Mouse (Mus musculus) forebrain, embryonic 13.5 days (tissue): ENCODE data around the gene Arpc2. TPM values are rescaled to one million over a fixed set of nuclear protein-coding genes. Genes with fewer than 3 reads are reported as not detected.

ENCODE experiments used
- ATAC-seq: fragments of 200-750 bp; cut with Nextera tagmentation; 2 replicates; pipeline ENCODE4 v1.8.0; 2017
- H3K27ac ChIP-seq: fragments of 300-500 bp; sonication (generic); 2 replicates; pipeline ENCODE4 v1.5.1; 2015; ENCODE audit warnings: inconsistent platforms, mild to moderate bottlenecking, moderate library complexity
- H3K27me3 ChIP-seq: fragments of 300-500 bp; sonication (generic); 2 replicates; pipeline ENCODE4 v1.6.1; 2015; ENCODE audit warnings: mild to moderate bottlenecking, inconsistent platforms
- H3K36me3 ChIP-seq: fragments of 300-500 bp; sonication (generic); 2 replicates; pipeline ENCODE4 v1.6.1; 2015; ENCODE audit warnings: mild to moderate bottlenecking, inconsistent platforms; ENCODE audit not compliant: poor library complexity, severe bottlenecking
- H3K4me1 ChIP-seq: fragments of 300-500 bp; sonication (generic); 2 replicates; pipeline ENCODE4 v1.6.1; 2015; ENCODE audit warnings: inconsistent platforms
- H3K4me2 ChIP-seq: fragments of 300-500 bp; sonication (generic); 2 replicates; pipeline ENCODE4 v1.6.1; 2015; ENCODE audit warnings: inconsistent platforms, mild to moderate bottlenecking, moderate library complexity
- H3K4me3 ChIP-seq: fragments of 300-500 bp; sonication (generic); 2 replicates; pipeline ENCODE4 v1.5.1; 2015; ENCODE audit warnings: mild to moderate bottlenecking, inconsistent platforms
- H3K9ac ChIP-seq: fragments of 300-500 bp; sonication (generic); 2 replicates; pipeline ENCODE4 v1.6.1; 2015; ENCODE audit warnings: mild to moderate bottlenecking, inconsistent platforms
- H3K9me3 ChIP-seq: fragments of 300-500 bp; sonication (generic); replicated peaks from 2 replicates; pipeline ENCODE4 v1.6.1; 2016; ENCODE audit warnings: inconsistent platforms
- WGBS: fragments of 180-500 bp; shearing (Covaris S2); methylation state at CpG from one replicate; pipeline ENCODE4 v1.1.7; 2015; 5-methylcytosine and 5-hydroxymethylcytosine counted together
- polyA plus RNA-seq: library from polyadenylated mRNA; unstranded; fragments of >200 nt; fragmentation: Nextera tagmentation; extraction: Ambion mirVana; gene quantifications from 2 replicates; pipeline ENCODE4 v1.2.1, GENCODE M21; 2015

Arpc2 gene
- polyA plus RNA-seq, 1 experiment from 2014 or later: 367 TPM

- H3K9me3 ChIP-seq: no peaks in the 10 kb centered on the region
- 88% methylated on average over 4 of the region's 4 CpGs for WGBS
Observed at GRCm38 (mm10) chr1:74240832-74241231, 4.9 kb downstream of the Arpc2 start.

GRCm38 (mm10) chr1:74245525-74245924, 9.6 kb downstream of the Arpc2 start:
- Histone ChIP-seq H3K4me2 (no peak overlapping the region), H3K4me1 (peaks cover 2% of the 10 kb centered on the region; the same call in 1 of the 2 replicates), H3K9ac (no peak overlapping the region), H3K4me3 (no peak overlapping the region), H3K27ac (no peak overlapping the region), H3K9me3 (no peaks in the 10 kb centered on the region), H3K27me3 (no peaks in the 10 kb centered on the region), H3K36me3 (peaks cover 28% of the 10 kb centered on the region)
- no peak for ATAC-seq
- WGBS: 93% methylated on average over 2 of the region's 2 CpGs

More at GRCm38 (mm10) chr1:74240832-74241231, 4.9 kb downstream of the Arpc2 start:
- Histone ChIP-seq H3K36me3 (no peaks in the 10 kb centered on the region), H3K27ac (no peak overlapping the region), H3K4me1 (peaks cover 36% of the 10 kb centered on the region), H3K4me2 (no peak overlapping the region), H3K9ac (no peak overlapping the region), H3K4me3 (no peak overlapping the region), H3K27me3 (no peaks in the 10 kb centered on the region)
- no peak for ATAC-seq

- no peak for ATAC-seq
- H3K27me3 ChIP-seq: no peaks in the 10 kb centered on the region
- peaks cover 59% of the 10 kb centered on the region for H3K36me3 ChIP-seq
- no peak overlapping the region for H3K4me3 ChIP-seq
- no peak overlapping the region for H3K4me2 ChIP-seq
- WGBS: 86% methylated on average over 1 of the region's 1 CpGs
- H3K9ac ChIP-seq: no peak overlapping the region
- no peaks in the 10 kb centered on the region for H3K9me3 ChIP-seq
- H3K4me1 ChIP-seq: no peaks in the 10 kb centered on the region
- H3K27ac ChIP-seq: no peak overlapping the region
Observed at GRCm38 (mm10) chr1:74248799-74249198, 12.9 kb downstream of the Arpc2 start.

- Histone ChIP-seq H3K4me3 (no peak overlapping the region), H3K27me3 (no peaks in the 10 kb centered on the region), H3K4me1 (no peaks in the 10 kb centered on the region), H3K4me2 (no peak overlapping the region), H3K9ac (no peak overlapping the region), H3K36me3 (peaks cover 66% of the 10 kb centered on the region), H3K27ac (no peak overlapping the region), H3K9me3 (no peaks in the 10 kb centered on the region)
- ATAC-seq: no peak
- WGBS: 80% methylated on average over 5 of the region's 5 CpGs
Observed at GRCm38 (mm10) chr1:74249331-74249980, 13.6 kb downstream of the Arpc2 start.

GRCm38 (mm10) chr1:74250096-74250495, 14.2 kb downstream of the Arpc2 start:
- Histone ChIP-seq H3K4me2 (no peak overlapping the region), H3K27ac (no peak overlapping the region), H3K27me3 (no peaks in the 10 kb centered on the region), H3K9ac (no peak overlapping the region), H3K4me3 (no peak overlapping the region), H3K9me3 (no peaks in the 10 kb centered on the region), H3K4me1 (no peaks in the 10 kb centered on the region), H3K36me3 (peaks cover 72% of the 10 kb centered on the region)
- no peak for ATAC-seq
- WGBS: 93% methylated on average over 4 of the region's 4 CpGs

DNA sequence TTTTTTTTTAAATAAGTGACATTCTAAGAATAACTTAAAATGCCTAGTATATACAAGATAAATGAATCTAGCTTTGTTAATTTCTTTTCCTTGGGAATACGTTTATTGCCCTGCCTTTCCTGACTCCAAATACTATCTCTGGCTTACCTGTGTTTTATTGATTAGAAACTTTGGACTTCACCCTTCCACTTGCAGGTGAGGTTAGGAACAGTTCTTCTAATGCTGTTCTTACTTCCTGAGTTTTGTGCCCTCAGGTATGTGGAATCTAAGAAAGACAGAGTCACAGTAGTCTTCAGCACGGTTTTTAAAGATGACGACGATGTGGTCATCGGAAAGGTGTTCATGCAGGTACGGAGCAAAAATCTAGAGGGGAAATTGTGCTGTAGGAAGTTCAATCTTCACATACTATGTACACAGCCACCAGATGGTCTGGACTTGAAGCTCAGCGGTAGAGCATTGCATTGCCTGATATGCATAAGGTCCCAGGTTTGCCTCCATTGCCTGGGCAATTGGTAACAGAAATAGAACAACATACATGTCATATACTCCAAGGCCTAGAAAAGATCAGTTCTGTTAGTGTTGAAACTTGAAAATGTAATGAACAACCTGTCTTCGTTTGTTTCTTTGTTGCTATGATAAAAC, 19.9 kb downstream of the Arpc2 start:
- ATAC-seq: no peak
- no peaks in the 10 kb centered on the region for H3K4me1 ChIP-seq
- peaks cover 87% of the 10 kb centered on the region for H3K36me3 ChIP-seq
- H3K4me3 ChIP-seq: no peak overlapping the region
- H3K9me3 ChIP-seq: no peaks in the 10 kb centered on the region
- H3K9ac ChIP-seq: no peak overlapping the region
- no peak overlapping the region for H3K27ac ChIP-seq
- H3K4me2 ChIP-seq: no peak overlapping the region
- whole genome bisulfite sequencing: 93% methylated on average over 8 of the region's 8 CpGs
- no peaks in the 10 kb centered on the region for H3K27me3 ChIP-seq

GRCm38 (mm10) chr1:74256782-74257181, 20.9 kb downstream of the Arpc2 start:
- 89% methylated on average over 4 of the region's 4 CpGs for WGBS
- Histone ChIP-seq H3K4me3 (no peak overlapping the region), H3K36me3 (peaks cover 87% of the 10 kb centered on the region), H3K9me3 (no peaks in the 10 kb centered on the region), H3K27ac (no peak overlapping the region), H3K9ac (no peak overlapping the region), H3K27me3 (no peaks in the 10 kb centered on the region), H3K4me1 (no peaks in the 10 kb centered on the region), H3K4me2 (no peak overlapping the region)
- no peak for ATAC-seq

GRCm38 (mm10) chr1:74262510-74262909, 26.6 kb downstream of the Arpc2 start:
- peaks cover 90% of the 10 kb centered on the region for H3K36me3 ChIP-seq
- no peaks in the 10 kb centered on the region for H3K9me3 ChIP-seq
- no peaks in the 10 kb centered on the region for H3K4me1 ChIP-seq
- H3K9ac ChIP-seq: no peak overlapping the region
- H3K4me3 ChIP-seq: no peak overlapping the region
- 91% methylated on average over 6 of the region's 6 CpGs for WGBS
- no peak overlapping the region for H3K4me2 ChIP-seq
- ATAC-seq: no peak
- no peak overlapping the region for H3K27ac ChIP-seq
- H3K27me3 ChIP-seq: no peaks in the 10 kb centered on the region

- Histone ChIP-seq H3K4me1 (no peaks in the 10 kb centered on the region), H3K36me3 (peaks cover 54% of the 10 kb centered on the region), H3K27me3 (no peaks in the 10 kb centered on the region), H3K4me2 (no peak overlapping the region), H3K9ac (no peak overlapping the region), H3K4me3 (no peak overlapping the region), H3K9me3 (no peaks in the 10 kb centered on the region), H3K27ac (no peak overlapping the region)
- 90% methylated on average over 8 of the region's 8 CpGs for WGBS
- no peak for ATAC-seq
Observed at GRCm38 (mm10) chr1:74268750-74269149, 32.9 kb downstream of the Arpc2 start.

GRCm38 (mm10) chr1:74271659-74272058, 35.8 kb downstream of the Arpc2 start:
- no peak overlapping the region for H3K4me2 ChIP-seq
- no peaks in the 10 kb centered on the region for H3K9me3 ChIP-seq
- 75% methylated on average over 4 of the region's 4 CpGs for WGBS
- H3K9ac ChIP-seq: no peak overlapping the region
- no peaks in the 10 kb centered on the region for H3K27me3 ChIP-seq
- H3K27ac ChIP-seq: no peak overlapping the region
- no peaks in the 10 kb centered on the region for H3K4me1 ChIP-seq
- H3K36me3 ChIP-seq: peaks cover 25% of the 10 kb centered on the region
- no peak overlapping the region for H3K4me3 ChIP-seq
- ATAC-seq: no peak

GRCm38 (mm10) chr1:74275015-74275414, 39.1 kb downstream of the Arpc2 start:
- peaks cover 15% of the 10 kb centered on the region for H3K36me3 ChIP-seq
- no peak overlapping the region for H3K4me2 ChIP-seq
- no peak overlapping the region for H3K9ac ChIP-seq
- WGBS: 67% methylated on average over 9 of the region's 9 CpGs
- no peak overlapping the region for H3K27ac ChIP-seq
- H3K4me1 ChIP-seq: no peaks in the 10 kb centered on the region
- no peaks in the 10 kb centered on the region for H3K9me3 ChIP-seq
- no peaks in the 10 kb centered on the region for H3K27me3 ChIP-seq
- no peak overlapping the region for H3K4me3 ChIP-seq
- ATAC-seq: no peak

- peaks cover 35% of the 10 kb centered on the region for H3K36me3 ChIP-seq
- WGBS: 65% methylated on average over 6 of the region's 6 CpGs
- no peaks in the 10 kb centered on the region for H3K4me1 ChIP-seq
- no peak overlapping the region for H3K4me2 ChIP-seq
- H3K9me3 ChIP-seq: no peaks in the 10 kb centered on the region
- no peak for ATAC-seq
- no peaks in the 10 kb centered on the region for H3K27me3 ChIP-seq
- H3K4me3 ChIP-seq: no peak overlapping the region
- no peak overlapping the region for H3K9ac ChIP-seq
- no peak overlapping the region for H3K27ac ChIP-seq
Observed at GRCm38 (mm10) chr1:74277041-74277440, 41.2 kb downstream of the Arpc2 start.
